Mouse (Mus musculus): ENCODE measurements around the gene Kif3a.
"Not testable (repeated sequence)": the region's sequence is repeated elsewhere in the genome, so short reads cannot be mapped to it uniquely, and the experiment has no call there.

The Kif3a gene

DNA sequence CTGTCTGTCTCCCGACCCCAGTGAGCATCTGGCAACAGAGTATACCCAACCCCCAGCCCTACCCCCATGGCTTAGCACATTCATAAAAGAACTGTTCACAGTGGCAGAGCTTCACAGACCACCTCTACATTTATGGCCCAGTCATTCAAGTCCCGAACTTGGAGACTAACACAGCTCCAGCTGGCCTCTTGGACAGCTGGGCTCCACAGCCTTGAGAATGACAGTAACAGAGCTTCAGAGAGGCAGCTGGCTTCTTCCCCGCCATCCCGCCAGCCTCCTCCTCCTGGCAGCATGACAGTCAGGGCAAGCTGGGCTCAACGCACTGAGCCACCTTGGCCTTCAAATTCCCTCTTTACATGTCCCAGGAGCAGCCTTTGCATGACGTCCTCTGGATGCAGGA lies 20.9 kb upstream of the Kif3a start:
- DNase-seq: no peak

DNA sequence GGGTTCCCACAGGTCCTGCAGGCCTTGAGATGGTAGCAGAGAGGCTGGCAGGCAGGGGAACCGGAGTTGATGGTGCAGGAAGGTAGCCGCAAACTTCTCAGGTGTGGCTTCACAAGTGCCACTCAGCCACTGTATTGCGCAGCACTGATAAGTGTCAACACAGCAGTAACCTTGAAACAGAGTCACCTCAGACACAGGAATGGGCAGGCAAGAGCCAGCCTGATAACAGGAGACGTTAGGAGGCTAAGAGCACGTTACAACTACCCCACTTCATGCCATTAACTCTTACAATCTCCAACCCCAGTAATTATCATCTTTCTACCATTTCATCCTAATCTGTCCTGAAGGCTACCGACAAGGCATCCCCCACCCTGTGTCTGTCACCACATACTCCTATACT lies 19.6 kb upstream of the Kif3a start:
- DNase-seq: no peak

DNA sequence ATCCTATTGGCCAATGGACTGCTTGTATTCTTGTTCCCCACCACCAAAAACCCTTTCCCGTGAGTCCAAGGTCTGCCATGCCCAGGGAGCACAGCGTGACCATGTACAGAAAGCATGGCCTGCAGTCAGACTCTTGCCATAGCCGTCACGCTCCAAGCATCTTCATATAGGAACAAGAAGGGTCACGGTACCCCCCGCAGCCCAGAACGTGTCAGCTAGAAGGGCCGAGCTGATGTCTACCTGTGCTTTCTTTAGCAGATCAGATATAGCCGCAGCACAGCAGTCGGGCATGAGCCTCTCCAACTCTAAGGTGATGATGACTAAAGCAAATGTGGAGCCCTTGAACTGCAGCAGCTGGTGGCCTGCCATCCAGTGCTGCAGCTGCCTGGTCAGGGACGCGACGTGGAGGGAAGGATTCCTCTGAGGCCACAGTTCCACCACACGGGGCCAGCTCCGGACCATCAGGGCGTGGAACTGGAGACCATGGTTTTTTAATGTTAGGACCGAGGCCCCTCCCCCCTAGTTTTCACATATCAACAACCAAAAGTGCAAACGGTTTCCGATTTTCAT lies 19.1 kb upstream of the Kif3a start:
- no peak for DNase-seq

DNA sequence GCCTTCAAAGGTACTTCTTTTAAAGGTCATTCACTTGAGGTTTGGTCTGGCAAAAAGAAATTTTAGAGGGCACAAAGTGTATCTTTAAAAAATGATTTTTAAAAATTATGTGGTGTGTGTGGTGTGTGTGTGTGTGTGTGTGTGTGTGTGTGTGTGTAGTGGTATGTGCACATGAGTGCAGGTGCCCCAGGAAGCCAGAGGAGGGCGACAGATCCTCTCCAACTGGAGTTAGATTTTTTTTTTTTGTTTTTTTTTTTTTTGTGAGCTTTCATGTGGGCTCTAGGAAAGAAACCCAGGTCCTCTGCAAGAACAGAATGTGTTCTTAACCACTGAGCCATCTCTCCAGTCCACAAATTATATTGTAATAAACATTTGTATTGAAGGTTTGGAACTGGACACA lies 16.5 kb upstream of the Kif3a start:
- no peak for DNase-seq

DNA sequence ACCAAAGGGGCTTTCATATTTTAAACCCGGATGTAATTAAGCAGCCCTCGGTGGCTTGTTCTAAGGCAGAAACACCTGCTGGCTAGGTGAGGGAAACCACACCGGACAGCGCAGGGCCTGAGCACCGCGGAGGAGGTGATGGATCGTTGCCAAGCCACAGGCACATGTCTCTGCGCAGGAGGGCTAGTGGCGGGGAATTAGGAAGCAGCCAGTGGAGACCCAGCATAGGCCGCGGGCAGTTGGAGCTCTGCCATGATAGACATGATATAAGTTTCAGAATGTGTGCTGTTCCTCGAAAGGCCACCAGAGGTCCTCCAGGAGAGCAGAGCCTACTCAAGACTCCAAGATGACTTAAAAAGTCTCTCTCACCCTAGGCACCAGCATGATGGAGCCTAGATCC lies 15.4 kb upstream of the Kif3a start:
- DNase-seq: no peak

DNA sequence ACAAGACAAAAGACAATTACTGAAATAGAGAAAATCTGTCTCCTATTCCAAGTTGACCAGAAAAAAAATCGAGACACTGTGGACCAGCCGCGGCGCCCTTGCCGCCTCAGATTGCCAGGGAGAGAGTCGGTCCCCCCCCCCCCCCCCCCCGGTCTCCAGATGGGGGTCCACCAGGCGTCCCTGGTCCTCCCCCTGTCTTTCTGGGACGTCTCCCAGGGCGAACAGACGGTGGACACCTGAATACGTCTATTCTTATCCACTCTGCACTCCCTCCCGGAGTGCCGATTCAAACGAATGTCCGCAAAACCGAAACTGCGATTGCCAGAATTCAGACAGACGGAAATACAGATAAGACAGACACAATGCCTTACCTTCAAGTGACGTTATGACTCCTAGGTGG lies 10.7 kb upstream of the Kif3a start:
- not testable (repeated sequence) for DNase-seq

DNA sequence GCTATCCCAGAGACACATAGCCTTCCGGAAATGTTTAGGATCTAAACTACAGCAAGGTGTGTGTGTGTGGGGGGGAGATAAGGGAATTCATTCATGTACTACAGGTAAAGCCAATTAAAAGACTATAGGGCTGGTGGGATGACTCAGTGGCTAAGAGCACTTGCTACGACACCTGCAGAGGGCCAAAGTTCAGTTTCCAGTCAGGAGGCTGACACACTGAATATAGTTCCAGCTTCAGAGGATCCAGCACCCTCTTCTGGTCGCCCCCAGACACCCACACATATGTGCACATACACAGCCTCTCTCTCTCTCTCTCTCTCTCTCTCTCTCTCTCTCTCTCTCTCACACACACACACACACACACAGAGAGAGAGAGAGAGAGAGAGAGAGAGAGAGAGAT lies 9.2 kb upstream of the Kif3a start:
- DNase-seq: not testable (repeated sequence)

DNA sequence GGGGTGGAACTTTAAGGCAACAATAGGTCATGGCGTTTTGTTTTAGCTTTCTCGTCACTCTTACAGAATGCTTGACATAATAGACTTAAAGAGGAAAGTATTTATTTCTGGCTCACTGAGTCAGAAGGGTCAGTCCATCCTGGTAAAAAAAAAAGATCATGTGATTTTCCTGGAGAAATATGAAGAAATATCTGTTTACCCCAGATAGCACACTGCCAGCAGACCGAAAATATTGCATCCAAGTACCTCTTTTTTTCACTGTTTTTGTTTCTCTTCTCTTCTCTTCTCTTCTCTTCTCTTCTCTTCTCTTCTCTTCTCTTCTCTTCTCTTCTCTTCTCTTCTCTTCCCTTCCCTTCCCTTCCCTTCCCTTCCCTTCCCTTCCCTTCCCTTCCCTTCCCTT lies 7.2 kb upstream of the Kif3a start:
- not testable (repeated sequence) for DNase-seq

DNA sequence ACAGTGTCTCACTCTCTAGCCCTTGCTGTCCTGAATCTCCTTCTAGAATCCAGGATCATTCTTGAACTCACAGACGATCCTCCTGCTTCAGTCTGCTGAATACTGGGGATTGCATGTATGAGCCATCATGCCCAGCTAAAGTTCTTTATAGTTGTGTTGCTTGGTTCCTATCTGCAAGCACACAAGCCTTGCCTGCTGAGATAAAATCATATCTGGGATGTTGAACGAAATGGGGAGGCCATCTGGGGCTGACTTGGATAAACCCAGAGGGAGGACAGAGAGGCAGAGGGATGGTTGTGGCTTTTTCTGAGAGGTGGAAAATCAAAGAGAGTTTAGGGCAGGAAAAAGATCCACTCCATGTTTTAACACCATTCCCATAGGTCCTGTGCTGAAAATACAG lies 5.2 kb upstream of the Kif3a start:
- no peak for DNase-seq

DNA sequence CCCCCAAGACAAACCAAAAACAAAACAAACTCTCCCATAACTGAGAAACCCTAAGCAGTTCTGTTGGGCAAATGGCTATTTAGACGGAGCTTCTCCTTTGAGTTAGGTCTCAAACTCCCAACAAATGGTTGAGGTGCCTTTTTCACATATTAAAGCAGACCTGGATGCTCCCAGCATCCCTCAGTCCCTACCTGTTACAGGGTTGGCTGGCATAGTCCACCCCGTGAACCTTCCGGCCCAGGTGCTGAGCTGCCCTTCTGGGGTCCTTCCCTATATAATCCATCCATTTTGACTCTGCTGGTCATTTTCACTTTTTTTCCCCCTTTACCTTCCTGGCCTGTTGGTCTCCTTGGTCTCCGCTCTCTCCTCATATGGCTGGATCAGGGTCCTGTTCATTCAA lies 533 bp upstream of the Kif3a start:
- DNase-seq: no peak

DNA sequence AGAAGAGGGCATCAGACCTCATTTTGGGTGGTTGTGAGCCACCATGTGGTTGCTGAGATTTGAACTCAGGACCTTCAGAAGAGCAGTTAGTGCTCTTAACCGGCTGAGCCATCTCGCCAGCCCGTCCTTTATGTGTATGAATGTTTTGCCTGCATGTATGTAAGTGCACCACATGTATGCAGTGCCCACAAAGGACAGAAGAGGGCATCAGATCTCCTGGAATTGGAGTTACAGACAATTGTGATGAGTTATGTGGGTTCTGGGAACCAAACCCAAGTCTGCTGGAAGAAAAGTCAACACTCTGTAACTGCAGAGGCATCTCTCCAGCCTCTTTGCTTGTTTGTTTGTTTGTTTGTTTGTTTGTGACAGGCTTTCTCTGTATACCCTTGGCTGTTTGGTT lies 13.4 kb downstream of the Kif3a start:
- no peak for DNase-seq

DNA sequence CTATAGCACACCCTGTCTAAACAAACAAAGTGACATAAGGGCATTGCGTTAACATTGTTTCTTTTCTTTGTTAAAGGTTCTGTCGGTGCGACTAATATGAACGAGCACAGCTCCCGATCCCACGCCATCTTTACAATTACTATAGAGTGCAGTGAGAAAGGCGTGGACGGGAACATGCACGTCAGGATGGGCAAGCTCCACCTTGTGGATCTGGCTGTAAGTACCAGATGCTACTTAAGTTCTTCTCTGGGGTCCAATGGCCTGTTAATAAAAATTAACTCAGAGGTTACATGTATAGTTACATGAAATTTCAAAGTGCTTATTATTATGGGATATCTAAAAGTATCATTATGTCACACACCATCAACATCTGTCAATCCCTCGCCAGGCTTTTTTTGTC lies 16.0 kb downstream of the Kif3a start:
- DNase-seq: no peak

DNA sequence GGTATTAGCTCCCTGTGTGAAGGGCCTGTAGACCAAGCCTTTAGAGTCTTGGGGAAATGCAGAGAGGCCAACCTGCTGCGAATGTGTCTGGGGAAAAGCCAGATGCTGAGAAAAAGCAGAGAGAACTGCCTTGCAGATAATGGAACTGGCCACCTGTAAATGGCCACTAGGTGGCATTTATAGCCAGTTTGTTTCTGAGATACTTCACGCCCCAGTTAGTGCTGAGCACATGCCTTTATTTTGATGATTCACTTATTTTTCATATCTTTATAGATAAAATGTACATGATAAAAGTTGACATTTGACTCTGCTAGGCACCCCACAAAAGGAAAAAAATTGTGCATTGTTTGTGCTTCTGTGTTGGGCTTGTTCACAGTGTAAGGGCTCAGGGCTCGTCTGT lies 17.7 kb downstream of the Kif3a start:
- peak; percentile 7 to 21 for DNase-seq

DNA sequence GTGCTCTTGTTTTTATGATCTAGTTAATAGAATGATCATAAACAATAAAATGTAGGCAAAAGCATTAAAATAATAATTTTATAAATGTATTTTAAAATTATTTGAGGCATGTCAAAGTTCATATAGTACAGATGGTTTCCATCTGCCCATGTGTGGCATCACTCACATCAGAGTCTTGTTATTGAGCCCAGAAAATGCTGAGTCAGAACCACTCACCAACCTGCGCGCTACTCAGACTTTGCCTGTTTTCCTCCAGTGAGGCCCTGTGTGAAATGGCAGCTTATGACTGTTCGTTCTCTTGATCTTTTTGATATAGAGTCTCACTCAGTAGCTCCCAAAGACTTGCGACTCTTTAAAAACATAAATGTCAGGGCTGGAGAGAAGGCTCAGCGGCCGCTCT lies 18.3 kb downstream of the Kif3a start:
- DNase-seq: no peak

DNA sequence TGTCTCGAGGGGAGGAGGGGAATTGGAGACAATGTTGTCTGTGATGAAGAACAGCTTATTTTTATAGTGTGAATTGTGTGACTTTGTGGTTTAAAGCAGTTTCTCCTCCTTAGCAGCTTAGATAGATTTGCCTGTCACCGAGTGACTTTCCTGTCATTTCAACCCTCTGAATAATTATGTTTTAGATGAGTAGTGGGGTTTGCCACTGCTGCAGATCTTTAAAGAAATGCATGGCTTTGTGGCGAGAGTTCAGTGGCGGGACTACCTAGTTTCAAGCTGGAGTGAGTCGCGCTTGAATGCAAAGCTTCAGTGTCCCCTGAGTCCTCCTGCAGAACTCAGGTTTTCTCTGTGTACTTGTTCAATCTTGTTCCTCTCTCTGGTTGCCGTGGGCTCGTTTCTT lies 21.1 kb downstream of the Kif3a start:
- DNase-seq: no peak

DNA sequence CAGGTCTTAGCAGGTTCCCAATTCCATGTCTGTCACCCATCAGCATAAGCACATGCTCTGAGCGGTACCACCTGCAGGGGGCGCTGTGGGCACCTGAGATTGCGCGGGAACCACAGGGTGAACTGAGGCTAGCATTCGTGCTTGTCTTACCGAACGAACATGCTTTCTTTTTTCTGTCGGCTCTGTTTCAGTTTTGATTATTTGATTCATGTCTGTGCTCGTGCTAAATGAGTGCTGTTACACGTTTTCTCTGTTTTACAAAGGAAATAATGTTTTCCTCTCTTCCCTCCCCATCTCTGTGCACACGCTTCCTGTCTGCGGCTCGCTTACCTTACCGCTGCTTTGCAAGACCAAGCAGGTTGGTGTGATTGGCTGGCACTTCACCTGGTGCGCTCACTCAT lies 23.2 kb downstream of the Kif3a start:
- DNase-seq: peak; percentile 83 to 84

DNA sequence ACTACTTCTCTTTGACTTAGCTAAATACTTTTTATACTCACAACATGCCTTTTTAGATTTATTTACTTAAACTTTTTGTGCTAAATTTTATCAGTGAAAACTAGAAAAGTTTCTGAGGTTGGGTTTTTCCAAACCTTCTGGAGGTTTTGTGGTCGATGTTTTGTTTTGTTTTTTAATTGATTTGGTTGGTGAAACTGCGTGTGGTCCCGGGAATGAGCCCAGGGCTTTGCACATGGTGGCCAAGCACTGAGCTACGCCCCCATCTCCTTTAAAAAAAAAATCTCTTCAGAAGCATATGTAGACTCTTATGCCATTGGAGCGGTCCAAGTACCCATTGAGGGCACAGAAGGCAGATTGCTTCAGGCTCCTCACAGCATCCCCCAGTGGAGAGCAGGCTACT lies 23.9 kb downstream of the Kif3a start:
- no peak for DNase-seq

DNA sequence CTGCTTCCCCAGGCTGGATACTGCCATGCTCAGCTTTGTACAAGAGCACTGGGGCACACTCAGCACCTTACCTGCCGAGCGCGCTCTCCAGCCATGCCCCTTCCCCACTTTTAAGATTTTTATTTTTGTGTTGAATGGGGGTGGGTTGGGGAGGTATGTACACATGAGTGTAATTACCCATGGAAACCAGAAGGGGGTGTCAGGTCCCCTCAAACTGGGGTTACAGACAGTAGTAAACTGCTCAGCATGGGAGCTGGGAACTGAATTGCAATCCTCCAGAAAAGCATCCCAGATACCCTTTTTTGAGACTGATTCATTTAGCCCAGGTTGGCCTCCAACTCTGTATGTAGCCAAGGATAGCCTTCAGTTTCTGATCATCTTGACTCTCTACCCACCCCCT lies 37.8 kb downstream of the Kif3a start:
- no peak for DNase-seq

DNA sequence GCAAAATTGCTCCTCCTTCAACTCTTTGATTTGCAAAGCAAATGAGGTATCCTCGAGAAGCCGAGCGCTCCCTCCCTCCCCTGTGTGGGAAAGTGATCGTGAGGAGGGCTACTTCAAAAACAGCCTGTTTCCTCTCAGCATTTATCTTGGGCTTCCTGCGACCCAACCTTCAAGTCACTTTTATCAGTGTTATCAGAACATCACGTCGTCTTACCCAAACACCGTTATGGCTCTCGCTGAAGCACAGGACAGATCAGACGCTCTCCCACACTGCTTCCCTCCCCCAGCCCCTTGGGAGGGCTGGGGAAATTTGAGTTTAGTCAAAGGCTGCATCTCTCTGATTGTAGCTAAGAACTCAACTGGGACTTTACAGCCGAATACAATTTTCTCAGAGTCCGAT lies 38.4 kb downstream of the Kif3a start:
- DNase-seq: no peak

DNA sequence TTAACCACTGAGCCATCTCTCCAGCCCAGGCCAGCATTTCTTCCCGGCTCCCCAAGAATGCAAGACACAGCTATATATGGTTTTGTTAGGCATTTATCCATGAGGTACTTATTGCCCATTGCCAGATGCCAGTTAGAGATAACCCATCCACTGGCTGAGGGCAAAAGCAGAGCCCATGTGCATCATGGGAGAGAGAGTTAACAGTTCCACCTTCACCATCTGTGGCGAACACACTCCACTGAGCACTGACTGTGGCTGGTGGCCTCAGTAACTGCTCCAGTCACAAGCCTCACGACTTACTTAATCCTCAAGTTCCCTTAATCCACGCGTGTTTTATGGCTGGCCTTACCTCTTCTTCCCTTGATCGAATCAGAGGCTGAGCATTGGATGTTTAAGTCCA lies 42.1 kb downstream of the Kif3a start:
- DNase-seq: no peak

DNA sequence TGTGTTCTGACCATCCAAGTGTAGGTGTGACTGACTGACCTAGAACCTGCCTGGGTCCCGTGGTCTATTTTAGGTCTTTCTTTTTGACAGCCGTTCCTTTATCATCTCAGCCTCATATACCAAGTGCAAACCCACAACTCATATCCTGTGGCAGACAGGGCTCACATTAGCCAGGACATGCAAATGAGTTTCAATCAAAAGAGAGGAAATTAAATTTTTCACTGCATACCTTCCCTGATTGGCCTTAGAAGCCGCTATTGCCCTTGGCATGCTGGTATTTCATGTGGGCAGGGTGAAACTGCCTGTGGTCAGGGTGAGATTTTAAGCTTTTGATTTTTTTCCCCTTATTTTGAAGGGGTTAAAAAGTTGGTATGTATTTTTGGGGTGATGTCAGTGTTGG lies 42.5 kb downstream of the Kif3a start:
- no peak for DNase-seq

DNA sequence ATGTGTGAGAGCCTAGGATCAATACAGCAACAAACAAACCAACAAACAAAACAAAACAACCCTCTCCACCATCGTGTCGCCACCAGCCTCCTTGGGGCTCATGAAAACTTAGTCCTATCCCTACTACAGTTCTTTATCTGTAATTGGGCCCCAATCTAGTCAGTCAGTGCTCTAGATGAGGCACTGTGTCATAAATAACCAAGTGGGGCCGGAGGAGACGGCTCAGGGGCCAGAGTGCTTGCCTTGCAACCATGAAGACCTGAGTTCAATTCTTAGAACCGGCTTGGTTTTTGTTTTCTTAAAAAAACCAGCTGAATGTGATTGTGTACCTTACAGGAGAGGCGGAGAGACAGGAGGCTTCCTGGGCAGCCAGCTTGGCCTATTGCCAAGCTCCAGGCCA lies 48.0 kb downstream of the Kif3a start:
- no peak for DNase-seq

DNA sequence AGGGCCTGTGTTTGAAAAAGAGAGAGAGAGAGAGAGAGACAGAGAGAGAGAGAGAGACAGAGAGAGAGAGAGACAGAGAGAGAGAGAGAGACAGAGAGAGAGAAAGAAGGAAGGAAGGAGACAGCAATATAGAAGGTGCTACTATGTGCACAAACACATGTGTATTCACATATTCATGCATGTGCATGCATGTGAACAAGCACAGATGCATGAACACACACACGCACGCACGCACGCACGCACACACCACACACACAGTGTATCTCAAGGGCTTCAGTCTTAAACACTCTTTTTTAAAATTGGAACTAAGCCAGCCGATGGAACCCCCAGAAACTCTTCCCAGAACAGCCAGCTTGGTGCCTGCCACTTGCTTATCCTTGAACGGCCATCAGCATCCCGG lies 48.4 kb downstream of the Kif3a start:
- DNase-seq: no peak

DNA sequence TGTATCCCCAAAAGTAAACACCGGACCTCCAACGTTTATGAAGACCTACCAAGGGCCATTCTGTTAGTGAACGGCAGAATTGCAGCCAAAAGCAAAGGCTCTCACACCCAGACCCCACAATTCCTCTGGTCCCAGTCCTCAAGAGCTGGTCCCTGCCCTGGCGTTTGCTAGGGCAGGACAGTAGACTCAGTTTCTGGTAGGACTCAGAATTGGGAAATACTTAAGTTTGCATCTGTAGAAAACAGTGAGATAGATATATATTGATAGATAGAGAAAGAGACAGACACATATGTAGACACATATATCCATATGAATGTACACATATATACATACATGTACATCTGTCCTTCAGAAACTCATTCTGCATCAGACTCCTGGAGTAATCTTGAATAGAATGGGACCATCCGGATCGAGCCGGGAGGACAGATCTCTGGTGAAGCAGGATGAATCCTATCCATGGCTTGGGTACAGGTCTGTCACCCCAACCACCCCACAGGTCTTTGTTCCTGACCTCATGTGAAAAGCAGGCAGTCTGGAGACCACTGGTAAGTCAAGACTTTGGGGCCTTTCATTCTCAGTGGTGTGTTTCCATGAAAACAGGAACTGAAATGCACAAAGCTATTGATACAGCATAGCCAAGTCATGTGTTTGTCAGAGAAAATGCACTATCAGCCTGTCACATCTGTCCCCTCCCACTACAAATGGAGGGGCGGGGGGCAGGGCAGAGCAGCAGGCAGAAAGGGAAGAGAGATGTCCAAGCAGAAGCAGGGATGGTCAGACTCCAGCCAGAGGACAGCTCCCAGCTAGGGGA lies 49.8 kb downstream of the Kif3a start:
- no peak for DNase-seq

DNA sequence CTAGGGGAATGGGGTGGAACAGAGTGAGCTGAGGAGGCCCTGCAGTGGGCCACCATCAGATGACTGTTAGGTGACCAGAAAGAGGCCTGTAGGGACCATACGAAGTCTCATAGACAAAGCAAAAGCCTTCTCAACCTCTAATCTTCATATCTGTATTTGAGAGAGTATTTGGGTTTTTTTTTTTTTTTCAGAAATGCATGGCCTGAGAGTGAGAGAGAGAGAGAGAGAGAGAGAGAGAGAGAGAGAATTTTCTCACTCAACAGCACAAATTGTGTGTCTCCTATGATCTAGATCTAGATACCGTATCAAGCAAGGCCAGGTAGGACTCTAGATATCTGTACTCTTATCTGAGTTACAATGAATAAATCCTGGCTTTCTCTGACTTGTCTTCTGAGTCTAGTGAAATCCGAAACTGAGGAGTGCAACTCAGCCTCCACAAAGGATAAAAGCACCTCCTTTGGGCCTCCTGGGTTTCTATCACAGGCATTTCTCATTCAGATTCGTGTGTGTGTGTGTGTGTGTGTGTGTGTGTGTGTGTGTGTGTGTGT lies 50.5 kb downstream of the Kif3a start:
- DNase-seq: no peak
